Mouse (Mus musculus) liver, embryonic 14.5 days (tissue): ENCODE measurements around the gene Hrh3. TPM values are rescaled to one million over a fixed set of nuclear protein-coding genes. Genes with fewer than 3 reads are reported as not detected.

Experiments used
- ATAC-seq: fragments of 200-750 bp; cut with Nextera tagmentation; 2 replicates; pipeline ENCODE4 v1.8.0; 2017; ENCODE audit warnings: moderate number of reproducible peaks, mild to moderate bottlenecking, moderate library complexity; ENCODE audit not compliant: insufficient read depth
- DNase-seq, 3 experiments: peaks; one replicate each; pipeline ENCODE4 v3.0.0-alpha.2; 2012 to 2013; ENCODE audit warnings: low read depth in 3 of 3, low spot score in 3 of 3
- H3K27ac ChIP-seq: fragments of 300-500 bp; sonication (generic); 2 replicates; pipeline ENCODE4 v1.5.1; 2014; ENCODE audit warnings: moderate library complexity, mild to moderate bottlenecking, control low read depth, inconsistent platforms
- H3K27me3 ChIP-seq: fragments of 300-500 bp; sonication (generic); 2 replicates; pipeline ENCODE4 v1.6.1; 2014; ENCODE audit warnings: mild to moderate bottlenecking, low read length, moderate library complexity; ENCODE audit not compliant: control insufficient read depth, insufficient read depth
- H3K36me3 ChIP-seq: fragments of 300-500 bp; sonication (generic); replicated peaks from 2 replicates; pipeline ENCODE4 v1.6.1; 2014; ENCODE audit warnings: low read depth; ENCODE audit not compliant: control insufficient read depth, insufficient read depth
- H3K4me1 ChIP-seq, 2 experiments: fragments of 200-500 bp in 1 of 2; fragments of 300-500 bp in 1 of 2; sonication (generic) in 1 of 2; replicated peaks; 2 replicates each; pipeline ENCODE4 v1.6.1; 2012 to 2014; ENCODE audit warnings: antibody characterized with exemption in 1 of 2, inconsistent platforms in 1 of 2, low read length in 1 of 2; ENCODE audit not compliant: control insufficient read depth in 2 of 2, insufficient read depth in 2 of 2
- H3K4me2 ChIP-seq: fragments of 300-500 bp; sonication (generic); 2 replicates; pipeline ENCODE4 v1.6.1; 2014; ENCODE audit warnings: low read depth, mild to moderate bottlenecking, control low read depth, moderate library complexity
- H3K4me3 ChIP-seq, 2 experiments: fragments of 200-500 bp in 1 of 2; fragments of 300-500 bp in 1 of 2; sonication (generic) in 1 of 2; 2 replicates each; pipeline ENCODE4 v1.5.1; 2012 to 2014; ENCODE audit warnings: low read depth in 2 of 2, low read length in 2 of 2, mild to moderate bottlenecking in 2 of 2, control low read depth in 1 of 2, inconsistent platforms in 1 of 2, moderate library complexity in 1 of 2; ENCODE audit not compliant: insufficient read depth in 1 of 2
- H3K9ac ChIP-seq: fragments of 300-500 bp; sonication (generic); replicated peaks from 2 replicates; pipeline ENCODE4 v1.6.1; 2014; ENCODE audit warnings: mild to moderate bottlenecking, control low read depth, moderate library complexity
- H3K9me3 ChIP-seq: fragments of 300-500 bp; sonication (generic); 2 replicates; pipeline ENCODE4 v1.6.1; 2016; ENCODE audit warnings: low read length, mixed read lengths; ENCODE audit not compliant: control insufficient read depth
- CTCF ChIP-seq: IDR thresholded peaks from 2 replicates; pipeline ENCODE4 v1.5.1; 2016; ENCODE audit warnings: antibody characterized with exemption, low read depth, control low read depth
- EP300 ChIP-seq: IDR thresholded peaks from 2 replicates; pipeline ENCODE4 v1.6.1; 2016; ENCODE audit warnings: antibody characterized with exemption, low read depth
- WGBS: fragments of 180-500 bp; shearing (Covaris S2); extraction: QIAGEN DNeasy Blood & Tissue Kit; methylation state at CpG from one replicate; pipeline ENCODE4 v1.1.7; 2014; ENCODE audit not compliant: insufficient replicate concordance; 5-methylcytosine and 5-hydroxymethylcytosine counted together
- polyA plus RNA-seq, 2 experiments: library from polyadenylated mRNA; depleted of rRNA in 1 of 2; stranded (reverse) in 1 of 2; unstranded in 1 of 2; fragments of >200 nt; fragmentation: Nextera tagmentation in 1 of 2; extraction: Ambion mirVana in 1 of 2; gene quantifications; 2 replicates each; pipeline versions ENCODE4 v1.2.1 to v1.2.3; 2012 to 2014

Gene Hrh3
- polyA plus RNA-seq, 2 experiments: not detected

- ATAC-seq: no peak
- 82% methylated on average over 14 of the region's 14 CpGs for WGBS
These were observed 52.1 kb downstream of the Hrh3 start for GRCm38 (mm10) chr2:180051986-180052733.

GRCm38 (mm10) chr2:180050986-180051385, 53.3 kb downstream of the Hrh3 start:
- no peak overlapping the region for H3K9ac ChIP-seq
- no peak overlapping the region for H3K4me3 ChIP-seq
- no peaks in the 10 kb centered on the region for H3K9me3 ChIP-seq
- no peaks in the 10 kb centered on the region for H3K4me1 ChIP-seq
- no peaks in the 10 kb centered on the region for H3K36me3 ChIP-seq
- no peak overlapping the region for H3K4me2 ChIP-seq
- DNase-seq (peak; percentile 54 to 61 (median 58)), ATAC-seq (peak; percentile 46)
- TF ChIP-seq EP300 (no peak), CTCF (peak; percentile 96)
- 23% methylated on average over 5 of the region's 5 CpGs for WGBS
- no peaks in the 10 kb centered on the region for H3K27me3 ChIP-seq
- no peak overlapping the region for H3K27ac ChIP-seq

More at GRCm38 (mm10) chr2:180051986-180052733, 52.1 kb downstream of the Hrh3 start:
- TF ChIP-seq CTCF (peak; percentile 73), EP300 (no peak)
- H3K4me2 ChIP-seq: no peak overlapping the region
- no peak for DNase-seq
- H3K27ac ChIP-seq: no peak overlapping the region
- H3K4me3 ChIP-seq: no peak overlapping the region
- no peaks in the 10 kb centered on the region for H3K27me3 ChIP-seq
- H3K9ac ChIP-seq: no peak overlapping the region
- no peaks in the 10 kb centered on the region for H3K9me3 ChIP-seq
- no peaks in the 10 kb centered on the region for H3K4me1 ChIP-seq
- H3K36me3 ChIP-seq: no peaks in the 10 kb centered on the region

Other genes starting within 250 kb of the Hrh3 start
- 4.3 and 5.7 TPM in 2 replicates for gene Taf4, start 127.8 kb downstream of the Hrh3 start, polyA plus RNA-seq (2012; rRNA removed)
- gene Taf4, start 127.8 kb downstream of the Hrh3 start, polyA plus RNA-seq (2014; fragmentation: Nextera tagmentation; extraction: Ambion mirVana): 2.1 and 2.3 TPM in 2 replicates
- 6.0 and 10.7 TPM in 2 replicates for gene Lsm14b, start 79.5 kb downstream of the Hrh3 start, polyA plus RNA-seq (2012; rRNA removed)
- gene Lsm14b, start 79.5 kb downstream of the Hrh3 start, polyA plus RNA-seq (2014; fragmentation: Nextera tagmentation; extraction: Ambion mirVana): 1.5 and 1.7 TPM in 2 replicates
- gene Psma7, start 62.1 kb downstream of the Hrh3 start, polyA plus RNA-seq (2012; rRNA removed): 115 and 150 TPM in 2 replicates
- 310 and 347 TPM in 2 replicates for gene Psma7, start 62.1 kb downstream of the Hrh3 start, polyA plus RNA-seq (2014; fragmentation: Nextera tagmentation; extraction: Ambion mirVana)
- gene Ss18l1, start 62.0 kb downstream of the Hrh3 start, polyA plus RNA-seq (2012; rRNA removed): 1.0 and 1.3 TPM in 2 replicates
- gene Ss18l1, start 62.0 kb downstream of the Hrh3 start, polyA plus RNA-seq (2014; fragmentation: Nextera tagmentation; extraction: Ambion mirVana): 0.37 and 0.44 TPM in 2 replicates
- 7.7 and 8.5 TPM in 2 replicates for gene Mtg2, start 33.9 kb downstream of the Hrh3 start, polyA plus RNA-seq (2012; rRNA removed)
- 9.9 and 10.7 TPM in 2 replicates for gene Mtg2, start 33.9 kb downstream of the Hrh3 start, polyA plus RNA-seq (2014; fragmentation: Nextera tagmentation; extraction: Ambion mirVana)
- gene Osbpl2, start 14.8 kb upstream of the Hrh3 start, polyA plus RNA-seq (2012; rRNA removed): 3.3 and 4.4 TPM in 2 replicates
- 7.9 and 8.4 TPM in 2 replicates for gene Osbpl2, start 14.8 kb upstream of the Hrh3 start, polyA plus RNA-seq (2014; fragmentation: Nextera tagmentation; extraction: Ambion mirVana)
- 51.7 and 53.3 TPM in 2 replicates for gene Adrm1, start 67.0 kb upstream of the Hrh3 start, polyA plus RNA-seq (2012; rRNA removed)
- 77.8 and 80.5 TPM in 2 replicates for gene Adrm1, start 67.0 kb upstream of the Hrh3 start, polyA plus RNA-seq (2014; fragmentation: Nextera tagmentation; extraction: Ambion mirVana)
- 2.7 and 2.9 TPM in 2 replicates for gene Lama5, start 121.4 kb upstream of the Hrh3 start, polyA plus RNA-seq (2012; rRNA removed)
- 1.7 and 1.9 TPM in 2 replicates for gene Lama5, start 121.4 kb upstream of the Hrh3 start, polyA plus RNA-seq (2014; fragmentation: Nextera tagmentation; extraction: Ambion mirVana)
- gene Rps21, start 152.9 kb upstream of the Hrh3 start, polyA plus RNA-seq (2012; rRNA removed): 1,402 and 1,840 TPM in 2 replicates
- 511 and 539 TPM in 2 replicates for gene Rps21, start 152.9 kb upstream of the Hrh3 start, polyA plus RNA-seq (2014; fragmentation: Nextera tagmentation; extraction: Ambion mirVana)
- gene Cables2, start 169.0 kb upstream of the Hrh3 start, polyA plus RNA-seq (2012; rRNA removed): 4.9 and 5.6 TPM in 2 replicates
- 3.3 and 4.9 TPM in 2 replicates for gene Cables2, start 169.0 kb upstream of the Hrh3 start, polyA plus RNA-seq (2014; fragmentation: Nextera tagmentation; extraction: Ambion mirVana)
- gene Rbbp8nl, start 185.4 kb upstream of the Hrh3 start, polyA plus RNA-seq (2012; rRNA removed): 0.02 TPM in 2 replicates
- gene Rbbp8nl, start 185.4 kb upstream of the Hrh3 start, polyA plus RNA-seq (2014; fragmentation: Nextera tagmentation; extraction: Ambion mirVana): not detected in 2 replicates
- gene Gata5, start 230.2 kb upstream of the Hrh3 start, polyA plus RNA-seq (2012; rRNA removed): 0.27 and 0.35 TPM in 2 replicates
- gene Gata5, start 230.2 kb upstream of the Hrh3 start, polyA plus RNA-seq (2014; fragmentation: Nextera tagmentation; extraction: Ambion mirVana): 0.20 and 0.22 TPM in 2 replicates